Mouse (Mus musculus): ENCODE measurements around the gene Acp2.

DNA sequence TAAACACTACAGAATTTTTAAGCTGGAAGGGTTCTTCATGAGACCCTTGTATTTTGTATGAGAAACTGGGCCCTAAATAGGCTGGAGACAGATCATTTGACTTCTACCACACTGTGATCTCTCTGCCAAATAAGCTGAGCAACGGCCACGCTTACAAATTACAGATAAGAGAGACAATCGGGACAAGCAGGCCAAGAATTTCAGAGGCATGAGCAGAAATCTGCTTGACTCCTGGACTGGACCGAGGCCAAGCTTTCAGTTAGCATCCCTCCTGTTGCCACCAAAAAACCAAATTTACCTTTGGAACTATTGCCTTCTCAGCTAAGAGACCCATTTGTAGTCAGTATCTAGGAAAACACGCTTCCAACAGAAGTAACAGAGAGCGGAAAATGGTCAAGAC lies 42.1 kb upstream of the Acp2 start:
- TF ChIP-seq CTCF (IDR thresholded peaks at IDR 0.05; ENCODE audit: insufficient read depth, low read depth, low read length) (no peak), POLR2A (IDR thresholded peaks at IDR 0.05; ENCODE audit: insufficient read depth, low read depth, low read length) (no peak)
